Mouse (Mus musculus) intestine, embryonic 14.5 days (tissue): ENCODE data around the gene Gm28047. TPM values are rescaled to one million over a fixed set of nuclear protein-coding genes. Genes with fewer than 3 reads are reported as not detected.

Experiments
- ATAC-seq: fragments of 200-750 bp; cut with Nextera tagmentation; replicated peaks from 2 replicates; pipeline ENCODE4 v1.8.0; 2017; ENCODE audit warnings: low read depth, moderate number of reproducible peaks, moderate TSS enrichment, moderate library complexity; ENCODE audit not compliant: low FRiP score, low TSS enrichment
- DNase-seq: peaks from one replicate; pipeline ENCODE4 v3.0.0-alpha.2; 2018; ENCODE audit warnings: low spot score
- H3K27ac ChIP-seq: fragments of 300-500 bp; sonication (generic); 2 replicates; pipeline ENCODE4 v1.5.1; 2014; ENCODE audit warnings: low read depth, mild to moderate bottlenecking, control low read depth
- H3K27me3 ChIP-seq: fragments of 300-500 bp; sonication (generic); replicated peaks from 2 replicates; pipeline ENCODE4 v1.6.1; 2014; ENCODE audit warnings: low read length, control low read depth; ENCODE audit not compliant: control insufficient read depth, insufficient read depth
- H3K36me3 ChIP-seq: fragments of 300-500 bp; sonication (generic); 2 replicates; pipeline ENCODE4 v1.6.1; 2014; ENCODE audit warnings: low read length, control low read depth; ENCODE audit not compliant: control insufficient read depth, insufficient read depth
- H3K4me1 ChIP-seq: fragments of 300-500 bp; sonication (generic); replicated peaks from 2 replicates; pipeline ENCODE4 v1.6.1; 2014; ENCODE audit warnings: low read length, control low read depth, mixed read lengths; ENCODE audit not compliant: control insufficient read depth, insufficient read depth
- H3K4me2 ChIP-seq: fragments of 300-500 bp; sonication (generic); 2 replicates; pipeline ENCODE4 v1.6.1; 2014; ENCODE audit warnings: low read length
- H3K4me3 ChIP-seq: fragments of 300-500 bp; sonication (generic); 2 replicates; pipeline ENCODE4 v1.5.1; 2014; ENCODE audit warnings: low read depth, low read length, control low read depth, mixed read lengths
- H3K9ac ChIP-seq: fragments of 300-500 bp; sonication (generic); 2 replicates; pipeline ENCODE4 v1.6.1; 2014; ENCODE audit warnings: mild to moderate bottlenecking, low read length
- H3K9me3 ChIP-seq: fragments of 300-500 bp; sonication (generic); 2 replicates; pipeline ENCODE4 v1.6.1; 2016; ENCODE audit warnings: low read length, control low read depth; ENCODE audit not compliant: control insufficient read depth
- WGBS: fragments of 180-500 bp; shearing (Covaris S2); extraction: QIAGEN DNeasy Blood & Tissue Kit; methylation state at CpG from one replicate; pipeline ENCODE4 v1.1.7; 2014; 5-methylcytosine and 5-hydroxymethylcytosine counted together
- polyA plus RNA-seq: library from polyadenylated mRNA; unstranded; fragments of >200 nt; fragmentation: Nextera tagmentation; extraction: Ambion mirVana; gene quantifications from 2 replicates; pipeline ENCODE4 v1.2.1, GENCODE M21; 2014

The Gm28047 gene
- polyA plus RNA-seq, 1 experiment from 2014 or later = not detected

DNA sequence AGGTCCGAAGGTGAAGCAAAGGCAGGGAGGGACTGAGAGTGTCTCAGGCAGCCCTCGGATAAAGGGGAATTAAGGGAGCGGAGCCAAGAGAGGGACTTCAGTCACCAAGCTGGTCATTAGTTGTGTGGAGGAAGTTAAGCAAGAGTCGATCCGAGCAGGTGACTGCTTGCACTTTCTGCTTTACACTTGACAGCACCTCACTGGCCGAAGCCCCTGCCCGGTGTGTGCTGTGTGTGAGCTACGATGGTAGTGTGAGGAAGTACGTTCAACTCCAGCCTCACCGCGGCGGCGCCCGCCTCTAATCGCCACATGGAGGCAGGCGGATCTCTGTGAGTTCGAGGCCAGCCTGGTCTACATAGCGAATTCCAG, 804 bp upstream of the Gm28047 start:
- H3K9ac ChIP-seq = peak overlapping the region; percentile 62
- ATAC-seq (no peak; the same call in 1 of the 2 replicates), DNase-seq (no peak)
- no peaks in the 10 kb centered on the region for H3K27me3 ChIP-seq
- H3K27ac ChIP-seq = peak overlapping the region; percentile 97
- H3K36me3 ChIP-seq = no peaks in the 10 kb centered on the region
- WGBS = 1% methylated on average over 18 of the region's 18 CpGs
- H3K4me1 ChIP-seq = peaks cover 17% of the 10 kb centered on the region
- peak overlapping the region; percentile 91 for H3K4me2 ChIP-seq
- H3K4me3 ChIP-seq = peak overlapping the region; percentile 81
- H3K9me3 ChIP-seq = 0 out of 2 replicates have a peak, but pooled peaks cover 2% of the 10 kb centered on the region

DNA sequence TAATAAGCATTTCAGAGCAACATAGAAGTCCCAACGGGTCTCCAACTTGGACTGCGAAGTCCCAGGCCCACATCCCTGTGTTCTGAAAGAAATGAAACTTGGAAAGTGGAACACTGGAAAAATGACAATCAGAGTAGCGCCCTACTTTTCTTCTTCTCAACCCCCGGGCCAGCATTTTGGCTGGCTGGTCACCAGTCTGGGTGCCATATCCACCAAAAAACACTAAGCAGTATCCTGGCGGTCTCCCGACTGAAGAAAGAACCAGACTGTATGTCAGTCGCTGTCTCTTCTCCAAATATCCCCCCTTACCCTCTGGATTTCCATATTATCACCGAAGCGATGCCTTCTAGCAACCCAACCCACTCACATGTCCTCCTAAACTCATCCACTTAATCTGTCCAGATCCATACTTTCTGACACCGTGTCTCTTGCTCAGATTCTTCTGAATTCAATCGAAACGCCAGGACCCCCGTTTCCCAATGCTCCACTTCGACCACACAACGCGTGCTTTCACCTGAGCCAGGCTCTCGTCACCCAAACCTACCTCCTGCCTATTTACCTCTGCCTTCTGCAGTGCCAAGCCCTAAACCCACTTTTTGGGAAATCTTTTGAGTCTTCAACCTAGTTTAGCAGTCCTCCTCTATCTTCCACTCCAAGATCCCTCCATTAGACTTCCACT, 437 bp downstream of the Gm28047 start:
- DNase-seq = no peak
- H3K4me2 ChIP-seq = peak overlapping the region; percentile 91
- no peaks in the 10 kb centered on the region for H3K9me3 ChIP-seq
- H3K4me3 ChIP-seq = peak overlapping the region; percentile 81
- H3K4me1 ChIP-seq = peaks cover 17% of the 10 kb centered on the region
- WGBS = 3% methylated on average over 17 of the region's 17 CpGs
- H3K27ac ChIP-seq = peak overlapping the region; percentile 97
- peak overlapping the region; percentile 62 for H3K9ac ChIP-seq
- H3K27me3 ChIP-seq = no peaks in the 10 kb centered on the region
- H3K36me3 ChIP-seq = no peaks in the 10 kb centered on the region
- no peak for ATAC-seq

DNA sequence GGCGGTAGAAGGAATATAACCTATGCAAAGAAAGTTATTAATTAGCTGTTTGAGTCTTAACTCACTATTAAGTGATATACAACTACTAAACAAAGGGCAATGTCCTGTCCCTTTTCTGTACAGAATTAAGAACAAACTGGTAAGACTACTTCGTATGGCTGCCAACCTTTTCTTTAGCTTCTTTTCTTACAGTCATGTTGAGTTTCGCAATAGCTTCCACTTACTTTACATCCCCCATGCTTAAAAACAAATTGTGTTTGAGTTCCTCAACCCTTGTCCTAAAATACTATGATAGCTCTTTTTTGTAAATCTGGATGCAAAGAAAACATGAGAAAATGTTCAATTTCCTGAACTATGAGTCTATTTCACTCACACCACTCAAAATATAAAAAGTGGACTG, 1.7 kb downstream of the Gm28047 start:
- 0 out of 2 replicates have a peak, but pooled peaks cover 4% of the 10 kb centered on the region for H3K36me3 ChIP-seq
- H3K27me3 ChIP-seq = no peaks in the 10 kb centered on the region
- H3K4me3 ChIP-seq = no peak overlapping the region
- H3K9ac ChIP-seq = no peak overlapping the region
- WGBS = 89% methylated on average over 3 of the region's 3 CpGs
- DNase-seq = no peak
- no peak for ATAC-seq
- H3K4me2 ChIP-seq = peak overlapping the region; percentile 91
- no peak overlapping the region for H3K27ac ChIP-seq
- H3K4me1 ChIP-seq = peaks cover 17% of the 10 kb centered on the region
- no peaks in the 10 kb centered on the region for H3K9me3 ChIP-seq

DNA sequence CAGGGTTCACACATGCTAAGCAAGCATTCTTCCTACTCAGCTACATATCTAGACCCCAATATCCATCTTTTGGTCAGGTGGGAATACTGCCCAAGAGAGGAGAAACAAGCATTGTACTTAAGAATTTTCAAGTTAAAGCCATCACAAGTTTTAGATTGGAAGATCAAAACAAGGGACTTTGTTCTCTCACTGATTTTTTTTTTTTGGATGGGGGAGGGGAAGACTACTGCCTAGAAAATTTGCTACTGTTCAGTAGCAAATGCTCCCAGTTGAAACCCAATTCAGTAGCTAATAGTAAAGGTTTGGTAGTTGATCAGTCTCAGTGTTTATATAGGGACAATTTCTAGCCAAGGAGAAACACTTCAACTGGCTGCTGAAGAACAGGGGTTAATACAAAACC, 2.3 kb downstream of the Gm28047 start:
- H3K27me3 ChIP-seq = no peaks in the 10 kb centered on the region
- no peak overlapping the region for H3K4me2 ChIP-seq
- no peak overlapping the region for H3K27ac ChIP-seq
- ATAC-seq = no peak
- H3K4me3 ChIP-seq = no peak overlapping the region
- no peak overlapping the region for H3K9ac ChIP-seq
- H3K36me3 ChIP-seq = 0 out of 2 replicates have a peak, but pooled peaks cover 4% of the 10 kb centered on the region
- peaks cover 17% of the 10 kb centered on the region for H3K4me1 ChIP-seq
- H3K9me3 ChIP-seq = no peaks in the 10 kb centered on the region
- DNase-seq = no peak

DNA sequence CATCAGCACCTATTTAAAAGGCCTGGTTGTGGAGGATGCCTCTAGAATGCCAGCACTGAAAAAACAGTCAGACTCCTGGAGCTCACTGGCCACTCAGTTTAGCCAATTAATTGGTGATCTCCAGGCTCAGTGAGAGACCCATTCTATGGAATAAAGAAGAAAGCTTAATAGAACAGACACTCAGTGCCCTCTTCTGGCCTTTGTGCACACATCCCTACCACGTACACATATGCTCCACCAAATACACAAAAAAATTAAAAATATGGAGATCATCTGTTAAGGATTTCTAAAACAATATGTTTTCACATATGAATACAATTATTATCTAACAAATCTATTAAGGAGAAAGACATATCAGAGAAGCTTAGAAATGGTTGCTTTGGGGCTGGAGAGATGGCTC, 4.1 kb downstream of the Gm28047 start:
- no peak for ATAC-seq
- Histone ChIP-seq H3K4me3 (no peak overlapping the region), H3K9me3 (no peaks in the 10 kb centered on the region), H3K9ac (no peak overlapping the region), H3K4me1 (peaks cover 13% of the 10 kb centered on the region), H3K27ac (no peak overlapping the region), H3K36me3 (0 out of 2 replicates have a peak, but pooled peaks cover 4% of the 10 kb centered on the region), H3K27me3 (no peaks in the 10 kb centered on the region), H3K4me2 (no peak overlapping the region)
- WGBS = 97% methylated on average over 1 of the region's 1 CpGs
- DNase-seq = no peak

DNA sequence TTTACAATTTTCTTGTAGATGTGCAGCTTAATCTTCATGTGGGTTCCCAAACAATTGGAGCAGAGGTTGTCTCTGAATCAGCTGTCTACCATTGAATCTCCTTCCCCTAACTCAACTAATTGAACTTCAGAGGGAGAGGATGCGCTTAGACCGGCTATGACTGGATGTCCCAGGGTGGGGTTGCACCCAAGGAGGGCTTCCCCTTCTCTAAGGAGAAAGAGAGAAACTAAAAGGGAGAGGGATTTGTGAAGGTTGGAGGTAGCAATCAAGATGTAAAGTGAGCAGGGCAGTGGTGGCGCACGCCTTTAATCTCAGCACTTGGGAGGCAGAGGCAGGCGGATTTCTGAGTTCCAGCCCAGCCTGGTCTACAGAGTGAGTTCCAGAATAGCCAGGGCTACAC, 5.4 kb downstream of the Gm28047 start:
- Histone ChIP-seq H3K4me3 (no peak overlapping the region), H3K9me3 (no peaks in the 10 kb centered on the region), H3K4me1 (peaks cover 13% of the 10 kb centered on the region), H3K4me2 (no peak overlapping the region), H3K27ac (no peak overlapping the region), H3K9ac (no peak overlapping the region), H3K27me3 (no peaks in the 10 kb centered on the region), H3K36me3 (0 out of 2 replicates have a peak, but pooled peaks cover 4% of the 10 kb centered on the region)
- no peak for DNase-seq
- 97% methylated on average over 5 of the region's 5 CpGs for WGBS
- no peak for ATAC-seq

DNA sequence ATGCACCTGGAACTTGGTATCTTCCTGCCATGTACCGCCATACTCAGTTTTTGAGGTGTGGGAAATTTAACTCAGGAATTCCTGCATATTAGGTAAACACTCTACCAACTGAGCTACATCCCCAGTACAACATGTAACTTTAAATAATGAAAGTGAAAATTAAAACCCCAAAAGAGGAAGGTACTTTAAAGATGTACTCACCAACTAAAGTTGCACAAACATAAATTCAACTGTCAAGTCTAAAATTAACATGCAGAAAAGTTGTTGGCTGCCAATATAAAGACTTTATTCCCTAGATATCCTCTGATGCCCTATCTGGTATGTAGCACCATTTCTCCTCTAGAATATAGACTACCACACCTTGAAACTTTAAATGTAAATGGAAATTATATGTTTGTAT, 7.2 kb downstream of the Gm28047 start:
- H3K4me1 ChIP-seq = peaks cover 2% of the 10 kb centered on the region
- 76% methylated on average over 1 of the region's 1 CpGs for WGBS
- no peak overlapping the region for H3K9ac ChIP-seq
- DNase-seq (no peak), ATAC-seq (no peak)
- 0 out of 2 replicates have a peak, but pooled peaks cover 4% of the 10 kb centered on the region for H3K36me3 ChIP-seq
- no peak overlapping the region for H3K4me3 ChIP-seq
- no peaks in the 10 kb centered on the region for H3K9me3 ChIP-seq
- no peak overlapping the region for H3K27ac ChIP-seq
- H3K27me3 ChIP-seq = no peaks in the 10 kb centered on the region
- no peak overlapping the region for H3K4me2 ChIP-seq

DNA sequence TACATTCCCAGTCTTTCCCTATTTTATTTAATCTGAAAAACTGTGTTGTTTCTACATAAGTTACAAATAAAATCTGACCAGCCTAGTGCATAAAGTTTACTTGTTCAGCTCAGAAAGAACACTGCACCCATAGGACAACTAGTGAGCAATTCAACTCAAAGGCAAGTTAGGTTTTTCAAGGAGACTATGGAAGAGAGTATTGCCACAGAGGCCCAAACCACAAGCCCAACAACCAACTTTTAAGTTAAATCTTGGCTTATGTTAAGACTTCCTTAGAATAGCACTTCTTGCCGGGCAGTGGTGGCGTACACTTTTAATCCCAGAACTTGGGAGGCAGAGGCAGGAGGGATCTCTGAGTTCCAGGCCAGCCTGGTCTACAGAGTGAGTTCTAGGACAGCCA, 8.7 kb downstream of the Gm28047 start:
- Histone ChIP-seq H3K9ac (no peak overlapping the region), H3K4me2 (no peak overlapping the region), H3K4me3 (no peak overlapping the region), H3K36me3 (0 out of 2 replicates have a peak, but pooled peaks cover 4% of the 10 kb centered on the region), H3K27ac (no peak overlapping the region), H3K27me3 (no peaks in the 10 kb centered on the region), H3K9me3 (no peaks in the 10 kb centered on the region), H3K4me1 (no peaks in the 10 kb centered on the region)
- no peak for DNase-seq
- whole genome bisulfite sequencing = 96% methylated on average over 2 of the region's 2 CpGs
- ATAC-seq = no peak

DNA sequence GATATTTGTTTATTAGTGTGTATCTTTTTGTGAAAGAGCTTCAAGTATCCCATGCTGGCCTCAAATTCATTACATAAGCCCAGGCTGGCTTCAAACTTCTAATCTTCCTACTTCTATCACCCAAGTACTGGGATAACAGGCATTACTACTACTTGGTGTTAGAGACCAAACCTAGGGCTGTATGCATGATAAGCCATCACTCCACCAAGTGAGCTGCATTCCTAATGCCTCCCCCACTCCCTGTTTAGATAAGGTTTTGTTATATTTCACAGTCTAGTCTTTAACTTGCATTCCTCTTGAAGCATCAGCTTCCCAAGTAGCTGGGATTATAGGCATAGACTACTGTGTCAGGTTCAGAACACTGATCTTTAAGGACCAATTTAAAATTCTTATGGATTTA, 10.6 kb downstream of the Gm28047 start:
- no peak overlapping the region for H3K27ac ChIP-seq
- no peaks in the 10 kb centered on the region for H3K4me1 ChIP-seq
- ATAC-seq (no peak), DNase-seq (no peak)
- 0 out of 2 replicates have a peak, but pooled peaks cover 4% of the 10 kb centered on the region for H3K36me3 ChIP-seq
- H3K4me3 ChIP-seq = no peak overlapping the region
- no peaks in the 10 kb centered on the region for H3K9me3 ChIP-seq
- H3K27me3 ChIP-seq = no peaks in the 10 kb centered on the region
- H3K4me2 ChIP-seq = no peak overlapping the region
- H3K9ac ChIP-seq = no peak overlapping the region
